8 mouse cellular contexts compared by ENCODE assay signal in genomic region chr9:107296041-107296440, GRCm38 (mm10). TPM values are rescaled to one million over a fixed set of nuclear protein-coding genes. Genes with fewer than 3 reads are reported as not detected.
DNase-seq lines count a peak whose midpoint lies in the region; ATAC-seq and TF ChIP-seq lines count a peak whose summit lies in the region.

No protein-coding gene starts in this region.

- H3K27ac ChIP-seq in neural tube, embryonic 11.5 days (ENCODE audit: low read depth, low read length), result no peak overlapping the region
- H3K27ac ChIP-seq in liver, embryonic 11.5 days (ENCODE audit: low read depth, low read length), result peak overlapping the region; percentile 91
- H3K27ac ChIP-seq in small intestine, adult 2 months (ENCODE audit: insufficient read depth, low read depth, low read length), result peak overlapping the region; percentile 86

- H3K9me3 ChIP-seq in neural tube, embryonic 11.5 days (ENCODE audit: control insufficient read depth, low read length), result no peaks in the 10 kb centered on the region
- no peaks in the 10 kb centered on the region for H3K9me3 ChIP-seq in liver, embryonic 11.5 days (ENCODE audit: control insufficient read depth, low read length)

- TF ChIP-seq POLR2A in small intestine, adult 2 months (IDR thresholded peaks at IDR 0.05; ENCODE audit: low read depth, low read length), result no peak; the same call in 1 of the 2 replicates

- WGBS in neural tube, embryonic 11.5 days, result 8% methylated on average over 14 of the region's 14 CpGs
- WGBS in liver, embryonic 11.5 days, result 2% methylated on average over 14 of the region's 14 CpGs
- 0% methylated on average over 14 of the region's 14 CpGs for WGBS in small intestine, adult 2 months

- no peak overlapping the region for H3K9ac ChIP-seq in neural tube, embryonic 11.5 days (ENCODE audit: low read length)
- H3K9ac ChIP-seq in liver, embryonic 11.5 days (ENCODE audit: low read depth, low read length), result peak overlapping the region; percentile 78

- no peaks in the 10 kb centered on the region for H3K36me3 ChIP-seq in neural tube, embryonic 11.5 days (ENCODE audit: control insufficient read depth, insufficient read depth, low read length)
- H3K36me3 ChIP-seq in liver, embryonic 11.5 days (ENCODE audit: control insufficient read depth, insufficient read depth, low read length), result peaks cover 2% of the 10 kb centered on the region
- peaks cover 11% of the 10 kb centered on the region for H3K36me3 ChIP-seq in small intestine, adult 2 months (ENCODE audit: control insufficient read depth, insufficient read depth, low read length)

- no peak for DNase-seq in neural tube, embryonic 11.5 days (ENCODE audit: low spot score)
- DNase-seq in neural tube, embryonic 10.5 days (ENCODE audit: extremely low spot score, low spot score), result no peak
- no peak for DNase-seq in liver, embryonic 11.5 days (ENCODE audit: low spot score)
- no peak for DNase-seq in urinary bladder, postnatal 14 days (ENCODE audit: low spot score)
- DNase-seq in urinary bladder, postnatal 4 days (ENCODE audit: low spot score in 2 of 2), result no peak
- DNase-seq in thymus, postnatal 0 days (ENCODE audit: low spot score), result no peak

- no peak for TF ChIP-seq CTCF in small intestine, adult 2 months (IDR thresholded peaks at IDR 0.05; ENCODE audit: extremely low read depth, insufficient read length, insufficient replicate concordance, low read depth, low read length)

- H3K4me1 ChIP-seq in neural tube, embryonic 11.5 days (ENCODE audit: control insufficient read depth, insufficient read depth, low read length), result peaks cover 6% of the 10 kb centered on the region; the same call in 1 of the 2 replicates
- peaks cover 31% of the 10 kb centered on the region for H3K4me1 ChIP-seq in liver, embryonic 11.5 days (replicated peaks; ENCODE audit: control insufficient read depth, insufficient read depth, low read length)
- peaks cover 18% of the 10 kb centered on the region; the same call in 1 of the 2 replicates for H3K4me1 ChIP-seq in small intestine, adult 2 months (ENCODE audit: control insufficient read depth, insufficient read depth, insufficient read length, low read length)

- H3K4me2 ChIP-seq in neural tube, embryonic 11.5 days (ENCODE audit: low read depth), result peak overlapping the region; percentile 90
- peak overlapping the region; percentile 97 for H3K4me2 ChIP-seq in liver, embryonic 11.5 days

- peak; percentile 24 for ATAC-seq in neural tube, embryonic 11.5 days (ENCODE audit: insufficient read depth, low FRiP score, low TSS enrichment)
- peak; percentile 21 for ATAC-seq in erythroid progenitor cell, adult 5-6 weeks (replicated peaks; ENCODE audit: low FRiP score, poor library complexity, severe bottlenecking)
- peak; percentile 22; the same call in 1 of the 2 replicates for ATAC-seq in liver, embryonic 11.5 days (replicated peaks; ENCODE audit: low FRiP score)

- peak overlapping the region; percentile 59 for H3K4me3 ChIP-seq in neural tube, embryonic 11.5 days (ENCODE audit: low read depth, low read length)
- peak overlapping the region; percentile 75 for H3K4me3 ChIP-seq in liver, embryonic 11.5 days (ENCODE audit: low read depth, low read length)
- peak overlapping the region; percentile 72 for H3K4me3 ChIP-seq in small intestine, adult 2 months (ENCODE audit: low read depth, low read length)

- no peaks in the 10 kb centered on the region for H3K27me3 ChIP-seq in neural tube, embryonic 11.5 days (ENCODE audit: control insufficient read depth, insufficient read depth, low read length)
- H3K27me3 ChIP-seq in liver, embryonic 11.5 days (replicated peaks; ENCODE audit: control insufficient read depth, insufficient read depth, low read length), result peaks cover 3% of the 10 kb centered on the region; the same call in 1 of the 2 replicates
- H3K27me3 ChIP-seq in small intestine, adult 2 months (ENCODE audit: control insufficient read depth, insufficient read depth, low read length), result no peaks in the 10 kb centered on the region

RNA-seq across cellular contexts. Expression of gene Cish, which starts 0.2 kb away (rescaled TPM):
- polyA plus RNA-seq in neural tube, embryonic 11.5 days (2014; fragmentation: Nextera tagmentation; extraction: Ambion mirVana), result 5.1 and 6.4 TPM in 2 replicates
- total RNA-seq in erythroid progenitor cell, adult 5-6 weeks (2015; ENCODE audit: low replicate concordance), result 5.9 and 23.4 TPM in 2 replicates
- 3.6 and 5.1 TPM in 2 replicates for total RNA-seq in erythroid progenitor cell, adult 5-6 weeks (2017; ENCODE audit: low replicate concordance)
- 6.1 and 9.9 TPM in 2 replicates for polyA plus RNA-seq in liver, embryonic 11.5 days (2014; fragmentation: Nextera tagmentation; extraction: Ambion mirVana)
- 19.1 and 33.6 TPM in 2 replicates for polyA plus RNA-seq in small intestine, adult 2 months (2012; rRNA removed)
- polyA plus RNA-seq in thymus, postnatal 0 days (2015; fragmentation: Nextera tagmentation; extraction: Ambion mirVana), result 12.9 and 20.3 TPM in 2 replicates

RNA-seq across cellular contexts. Expression of gene Mapkapk3, which starts 6.4 kb away (rescaled TPM):
- polyA plus RNA-seq in neural tube, embryonic 11.5 days (2014; fragmentation: Nextera tagmentation; extraction: Ambion mirVana), result 3.6 and 4.8 TPM in 2 replicates
- 7.6 and 17.2 TPM in 2 replicates for total RNA-seq in erythroid progenitor cell, adult 5-6 weeks (2015; ENCODE audit: low replicate concordance)
- 10.0 and 15.7 TPM in 2 replicates for total RNA-seq in erythroid progenitor cell, adult 5-6 weeks (2017; ENCODE audit: low replicate concordance)
- 17.1 and 19.2 TPM in 2 replicates for polyA plus RNA-seq in liver, embryonic 11.5 days (2014; fragmentation: Nextera tagmentation; extraction: Ambion mirVana)
- 19.4 and 25.7 TPM in 2 replicates for polyA plus RNA-seq in small intestine, adult 2 months (2012; rRNA removed)
- 21.9 and 22.5 TPM in 2 replicates for polyA plus RNA-seq in thymus, postnatal 0 days (2015; fragmentation: Nextera tagmentation; extraction: Ambion mirVana)

RNA-seq across cellular contexts. Expression of gene Hemk1, which starts 42.1 kb away (rescaled TPM):
- polyA plus RNA-seq in neural tube, embryonic 11.5 days (2014; fragmentation: Nextera tagmentation; extraction: Ambion mirVana), result 11.1 and 12.4 TPM in 2 replicates
- total RNA-seq in erythroid progenitor cell, adult 5-6 weeks (2015; ENCODE audit: low replicate concordance), result not detected in 2 replicates
- 0.15 and 3.9 TPM in 2 replicates for total RNA-seq in erythroid progenitor cell, adult 5-6 weeks (2017; ENCODE audit: low replicate concordance)
- polyA plus RNA-seq in liver, embryonic 11.5 days (2014; fragmentation: Nextera tagmentation; extraction: Ambion mirVana), result 8.2 and 8.7 TPM in 2 replicates
- 9.8 and 9.9 TPM in 2 replicates for polyA plus RNA-seq in small intestine, adult 2 months (2012; rRNA removed)
- polyA plus RNA-seq in thymus, postnatal 0 days (2015; fragmentation: Nextera tagmentation; extraction: Ambion mirVana), result 5.7 and 6.2 TPM in 2 replicates

RNA-seq across cellular contexts. Expression of gene 6430571L13Rik, which starts 44.4 kb away (rescaled TPM):
- 1.4 and 2.0 TPM in 2 replicates for polyA plus RNA-seq in neural tube, embryonic 11.5 days (2014; fragmentation: Nextera tagmentation; extraction: Ambion mirVana)
- total RNA-seq in erythroid progenitor cell, adult 5-6 weeks (2015; ENCODE audit: low replicate concordance), result not detected in 2 replicates
- not detected in 2 replicates for total RNA-seq in erythroid progenitor cell, adult 5-6 weeks (2017; ENCODE audit: low replicate concordance)
- 0.05 and 0.10 TPM in 2 replicates for polyA plus RNA-seq in liver, embryonic 11.5 days (2014; fragmentation: Nextera tagmentation; extraction: Ambion mirVana)
- 0.10 and 0.25 TPM in 2 replicates for polyA plus RNA-seq in small intestine, adult 2 months (2012; rRNA removed)
- 0.42 and 0.51 TPM in 2 replicates for polyA plus RNA-seq in thymus, postnatal 0 days (2015; fragmentation: Nextera tagmentation; extraction: Ambion mirVana)
